Mouse (Mus musculus): ENCODE results near the gene Cyp11a1. TPM values are rescaled to one million over a fixed set of nuclear protein-coding genes. Genes with fewer than 3 reads are reported as not detected.

Gene Cyp11a1
- 1 to 10 TPM; 5.2 to 5.7 TPM for total RNA-seq (2021)
- long read RNA-seq, experiment 1, partial matches to known transcripts = 14 of 22 reads
- long read RNA-seq, experiment 1, other reads (novel, unspliced or antisense) = 8 of 22 reads
- long read RNA-seq, experiment 2, partial matches to known transcripts = 9 of 17 reads
- long read RNA-seq, experiment 2, other reads (novel, unspliced or antisense) = 8 of 17 reads

- no peak for DNase-seq (ENCODE audit: low spot score in 2 of 2)
- intact Hi-C loops (cut with DNase I) = no loop called here
These were observed at the start of gene Cyp11a1 for GRCm38 (mm10) chr9:58005753-58006461. TSS of gene Cyp11a1 (plus strand) at chr9:58006411.

- intact Hi-C loops (cut with DNase I) = no loop called here
- no peak for DNase-seq (ENCODE audit: low spot score in 2 of 2)
These were observed 49.4 kb upstream of the Cyp11a1 start for GRCm38 (mm10) chr9:57956838-57957236.

DNA sequence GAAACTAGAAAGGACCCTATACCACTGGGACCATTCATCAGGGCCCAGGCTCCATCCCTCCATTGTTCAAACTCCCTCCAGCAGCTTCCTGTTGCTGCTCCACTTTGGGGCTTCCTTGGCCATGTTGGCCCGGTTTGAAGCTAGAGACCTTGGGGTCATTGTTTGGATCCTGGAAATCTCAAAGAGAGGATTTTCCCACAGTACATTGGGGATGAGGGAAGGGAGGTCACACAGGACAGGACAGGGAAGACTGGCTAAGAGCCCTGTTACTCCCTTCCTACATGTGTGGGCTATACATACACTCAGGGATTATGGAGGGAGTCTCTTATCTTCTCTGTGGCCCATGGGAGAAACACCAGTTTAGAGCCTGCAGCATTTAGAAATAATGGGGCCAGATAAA, 47.6 kb upstream of the Cyp11a1 start:
- DNase-seq (ENCODE audit: low spot score in 2 of 2) = no peak
- intact Hi-C loops (cut with DNase I) = no loop called here

GRCm38 (mm10) chr9:57959399-57959798, 46.8 kb upstream of the Cyp11a1 start:
- intact Hi-C loops (cut with DNase I) = no loop called here
- DNase-seq (ENCODE audit: low spot score in 2 of 2) = no peak

DNA sequence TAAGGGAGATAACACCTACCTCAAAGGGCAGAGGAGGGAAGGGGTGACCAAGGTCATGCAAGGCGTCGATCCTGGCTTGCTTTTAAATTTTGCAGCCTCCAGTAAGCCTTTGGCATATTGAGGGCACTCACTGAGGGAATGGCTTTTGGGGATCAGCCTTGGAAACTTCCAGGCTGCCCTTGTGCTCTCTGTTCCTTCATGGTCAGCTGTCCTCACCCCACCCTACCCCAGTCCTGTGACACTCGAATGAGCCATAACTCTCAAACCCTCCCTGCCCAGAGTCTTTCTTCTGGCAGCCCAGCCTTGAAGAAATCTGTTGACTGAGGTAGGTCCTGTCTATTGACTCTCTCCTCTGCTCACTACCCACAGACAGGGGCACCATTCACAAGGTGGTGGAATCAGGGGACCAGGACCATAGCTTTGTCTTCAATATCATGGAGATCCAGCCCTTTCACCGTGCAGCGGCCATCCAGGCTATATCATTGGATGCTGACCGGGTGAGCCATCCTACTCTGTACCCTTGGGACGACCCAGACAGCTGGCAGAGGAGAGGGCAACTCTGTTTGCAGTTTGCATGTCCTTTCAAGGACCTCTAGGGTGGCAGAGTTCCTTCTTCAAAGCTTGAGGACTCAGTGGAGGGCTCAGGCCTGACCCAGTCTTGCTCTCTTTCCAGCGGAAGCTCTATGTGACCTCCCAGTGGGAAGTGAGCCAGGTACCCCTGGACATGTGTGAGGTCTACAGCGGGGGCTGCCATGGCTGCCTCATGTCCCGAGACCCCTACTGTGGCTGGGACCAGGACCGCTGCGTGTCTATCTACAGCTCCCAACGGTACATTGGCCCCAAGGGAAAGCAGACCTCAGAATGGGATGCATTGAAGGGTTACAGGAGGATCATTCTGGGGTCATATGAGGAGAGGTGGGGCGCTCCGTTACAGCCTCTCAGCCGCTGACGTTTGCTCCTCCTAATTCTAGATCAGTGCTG, 46.0 kb upstream of the Cyp11a1 start:
- DNase-seq (ENCODE audit: low spot score in 2 of 2) = no peak
- intact Hi-C loops (cut with DNase I) = no loop called here

- no peak for DNase-seq (ENCODE audit: low spot score in 2 of 2)
- intact Hi-C loops (cut with DNase I) = no loop called here
These were observed 45.0 kb upstream of the Cyp11a1 start for GRCm38 (mm10) chr9:57961226-57961625.

DNA sequence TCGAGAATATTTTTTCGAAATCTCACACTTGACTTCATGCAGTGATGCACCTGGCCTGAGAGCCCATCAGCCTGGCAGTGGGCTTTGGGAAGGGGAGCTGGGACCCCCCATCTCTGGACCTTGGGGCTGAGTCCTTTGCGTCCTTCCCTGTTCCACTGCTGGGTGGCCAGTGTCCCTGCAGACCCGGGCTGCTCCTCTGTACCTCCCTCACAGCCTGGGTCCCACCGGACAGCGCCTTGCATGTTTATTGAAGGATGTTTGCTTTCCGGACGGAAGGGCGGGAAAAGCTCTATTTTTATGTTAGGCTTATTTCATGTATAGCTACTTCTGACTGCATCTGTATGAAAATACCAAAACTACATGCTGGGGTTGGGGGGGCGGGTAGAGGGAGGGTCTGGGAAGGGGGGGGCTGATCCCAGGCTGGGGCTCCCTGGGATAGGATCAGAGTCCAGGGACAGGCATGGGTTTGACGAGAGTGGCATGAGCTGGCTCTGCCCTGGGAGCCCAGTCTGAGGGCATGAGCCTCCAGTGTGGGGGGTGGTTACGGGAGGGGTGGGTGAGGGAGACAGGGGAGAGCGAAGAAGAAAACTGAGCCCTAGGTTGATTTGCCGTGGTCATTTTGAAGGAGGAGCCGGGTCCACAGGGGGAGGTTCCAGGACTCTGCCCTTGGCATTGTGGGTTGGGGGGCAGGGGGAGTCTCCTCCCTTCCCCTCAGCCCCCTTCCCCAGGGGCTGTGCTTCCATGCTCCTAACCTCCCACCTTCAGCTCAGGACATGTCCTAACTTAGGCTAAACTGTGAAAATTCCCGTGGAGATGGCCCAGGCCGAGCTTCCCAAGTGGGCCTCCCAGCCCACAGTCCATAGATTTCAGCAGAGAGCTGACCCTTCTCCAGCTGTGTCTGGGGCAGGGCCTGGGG, 44.1 kb upstream of the Cyp11a1 start:
- intact Hi-C loops (cut with DNase I) = no loop called here
- DNase-seq (ENCODE audit: low spot score in 2 of 2) = no peak

DNA sequence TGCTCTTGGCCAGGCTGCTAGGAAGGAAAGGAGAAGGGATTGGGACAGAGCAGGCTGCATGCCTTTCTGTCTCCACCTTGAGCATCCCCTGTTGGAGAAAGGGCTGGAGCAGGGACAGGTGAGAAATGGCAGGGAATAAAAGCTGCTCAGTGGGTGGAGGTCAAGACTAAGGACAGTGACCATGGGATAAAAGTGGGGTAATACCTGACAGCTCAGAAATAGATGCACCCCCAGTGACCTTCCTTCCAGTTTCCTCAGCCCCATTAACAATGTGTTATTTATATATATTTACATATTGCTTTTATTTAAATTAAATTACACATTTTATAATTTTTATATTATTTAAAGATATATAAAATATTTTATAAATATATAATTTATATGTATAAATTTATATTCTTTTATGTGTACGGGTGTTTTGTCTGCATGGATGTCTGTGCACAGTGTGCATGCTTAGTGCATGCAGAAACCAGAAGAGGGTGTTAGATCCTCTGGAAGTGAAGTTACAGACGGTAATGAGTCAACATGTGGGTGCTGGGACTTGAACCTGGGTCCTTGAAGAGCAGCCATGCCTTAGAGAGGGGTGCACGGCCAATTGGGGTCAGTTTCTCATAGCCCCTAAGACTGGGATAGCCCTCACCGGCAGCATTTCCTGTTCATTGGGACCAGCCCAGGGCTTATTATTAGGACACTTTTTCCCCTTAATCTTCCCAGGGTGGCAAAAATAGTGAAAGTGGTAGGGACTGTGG, 42.8 kb upstream of the Cyp11a1 start:
- DNase-seq (ENCODE audit: low spot score in 2 of 2) = no peak
- intact Hi-C loops (cut with DNase I) = no loop called here

GRCm38 (mm10) chr9:57963998-57964395, 42.2 kb upstream of the Cyp11a1 start:
- intact Hi-C loops (cut with DNase I) = no loop called here
- no peak for DNase-seq (ENCODE audit: low spot score in 2 of 2)

GRCm38 (mm10) chr9:57964528-57965250, 41.5 kb upstream of the Cyp11a1 start:
- intact Hi-C loops (cut with DNase I) = no loop called here
- no peak for DNase-seq (ENCODE audit: low spot score in 2 of 2)

- no peak for DNase-seq (ENCODE audit: low spot score in 2 of 2)
- intact Hi-C loops (cut with DNase I) = no loop called here
These were observed 40.7 kb upstream of the Cyp11a1 start for GRCm38 (mm10) chr9:57965281-57966185.

GRCm38 (mm10) chr9:57967237-57967960, 38.8 kb upstream of the Cyp11a1 start:
- peak; percentile 67 to 70 for DNase-seq (ENCODE audit: low spot score in 2 of 2)
- intact Hi-C loops (cut with DNase I) = no loop called here

DNA sequence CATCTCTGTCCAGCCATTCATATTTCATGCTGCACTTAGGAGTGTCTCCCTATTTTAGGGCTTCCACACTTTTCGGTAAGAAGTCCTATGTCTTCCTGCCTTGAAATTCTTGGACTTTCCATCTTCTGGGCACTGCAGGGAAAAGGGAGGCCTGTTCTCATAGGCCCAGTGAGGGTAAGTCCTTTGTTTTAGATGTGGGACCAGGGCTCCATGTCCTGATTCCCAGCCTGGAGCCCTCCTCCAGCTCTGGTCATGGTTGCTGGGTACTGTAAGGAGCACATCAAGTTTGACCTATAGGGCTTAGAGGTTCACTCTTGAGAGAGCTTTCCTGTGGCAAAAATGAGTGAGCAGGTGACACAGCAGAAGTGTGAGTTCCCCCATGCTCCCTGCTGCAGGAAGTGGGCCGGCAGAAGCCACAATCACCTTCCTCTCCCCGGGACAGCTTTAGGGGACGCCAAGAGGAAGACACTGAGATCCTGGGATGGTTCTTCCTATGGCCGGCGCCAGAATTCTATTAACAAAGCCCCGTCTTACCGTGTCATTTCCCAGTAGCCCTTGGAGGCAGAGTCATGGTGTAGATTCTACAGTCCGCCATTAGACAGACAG, 37.9 kb upstream of the Cyp11a1 start:
- no peak for DNase-seq (ENCODE audit: low spot score in 2 of 2)
- intact Hi-C loops (cut with DNase I) = no loop called here

GRCm38 (mm10) chr9:57968783-57969542, 37.2 kb upstream of the Cyp11a1 start:
- DNase-seq (ENCODE audit: low spot score in 2 of 2) = no peak
- intact Hi-C loops (cut with DNase I) = no loop called here
